In the genomic region with DNA sequence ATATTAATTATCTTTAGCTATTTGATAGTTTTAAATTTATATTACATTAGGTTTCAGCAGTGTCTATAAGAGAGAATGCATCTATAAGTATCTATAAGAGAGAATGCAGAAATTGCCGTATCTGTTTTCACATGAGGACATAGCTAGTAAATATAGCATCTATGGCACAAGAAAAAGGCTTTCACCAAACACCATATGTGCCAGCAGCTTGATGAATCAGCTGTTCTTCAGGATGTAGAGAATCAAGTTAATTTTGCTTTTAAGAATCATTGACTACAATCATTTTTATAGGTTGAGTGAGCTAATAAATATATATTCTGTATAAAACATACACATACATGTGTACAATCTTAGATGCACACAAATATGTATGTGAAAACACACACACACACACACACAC, we compare ENCODE assay signal across 24 mouse cellular contexts.
DNase-seq lines count a peak whose midpoint lies in the region; ATAC-seq lines count a peak whose summit lies in the region.
"Had no signal": no experiment of that assay in that cellular context is flagged by ENCODE, and none has a peak within 500 bp of the region (broad histone marks: within the 10 kb centered on the region; RNA-seq: fewer than 3 reads in every experiment).

No protein-coding gene starts in this region.

- no peak overlapping the region for H3K9ac ChIP-seq in forebrain, embryonic 14.5 days (ENCODE audit: low read length)
- H3K9ac ChIP-seq in forebrain, embryonic 16.5 days (replicated peaks; ENCODE audit: low read depth, low read length), result no peak overlapping the region
- H3K9ac ChIP-seq: embryonic facial prominence, embryonic 13.5 days; forebrain, embryonic 13.5 days; hindbrain, embryonic 12.5 days; hindbrain, embryonic 15.5 days had no signal

- no peak overlapping the region for H3K4me3 ChIP-seq in forebrain, embryonic 14.5 days (ENCODE audit: low read depth, low read length)
- H3K4me3 ChIP-seq in forebrain, embryonic 16.5 days (replicated peaks; ENCODE audit: low read length), result no peak overlapping the region
- H3K4me3 ChIP-seq: embryonic facial prominence, embryonic 10.5 days; embryonic facial prominence, embryonic 13.5 days; erythroblast, embryonic 14.5 days; forebrain, embryonic 13.5 days; hindbrain, embryonic 12.5 days; hindbrain, embryonic 15.5 days had no signal

- H3K4me2 ChIP-seq in forebrain, embryonic 14.5 days (ENCODE audit: low read length), result no peak overlapping the region
- H3K4me2 ChIP-seq in forebrain, embryonic 16.5 days (ENCODE audit: low read length), result no peak overlapping the region
- H3K4me2 ChIP-seq: embryonic facial prominence, embryonic 13.5 days; forebrain, embryonic 13.5 days; heart, embryonic 11.5 days; hindbrain, embryonic 12.5 days; hindbrain, embryonic 15.5 days had no signal

- 67% methylated on average over 1 of the region's 1 CpGs for WGBS in forebrain, embryonic 14.5 days
- 68% methylated on average over 1 of the region's 1 CpGs for WGBS in forebrain, embryonic 16.5 days

- H3K9me3 ChIP-seq in forebrain, embryonic 14.5 days (replicated peaks; ENCODE audit: control insufficient read depth, low read length), result no peaks in the 10 kb centered on the region
- H3K9me3 ChIP-seq in forebrain, embryonic 16.5 days (ENCODE audit: control insufficient read depth, low read length), result no peaks in the 10 kb centered on the region
- H3K9me3 ChIP-seq: embryonic facial prominence, embryonic 10.5 days; embryonic facial prominence, embryonic 13.5 days; forebrain, embryonic 13.5 days; hindbrain, embryonic 12.5 days; hindbrain, embryonic 15.5 days had no signal

- H3K27ac ChIP-seq in forebrain, embryonic 14.5 days (ENCODE audit: low read depth, low read length), result no peak overlapping the region
- no peak overlapping the region for H3K27ac ChIP-seq in forebrain, embryonic 16.5 days (ENCODE audit: low read length)
- H3K27ac ChIP-seq: embryonic facial prominence, embryonic 10.5 days; embryonic facial prominence, embryonic 13.5 days; forebrain, embryonic 13.5 days; hindbrain, embryonic 12.5 days; hindbrain, embryonic 15.5 days had no signal

- peak; percentile 49 for DNase-seq in forebrain, embryonic 14.5 days (ENCODE audit: low spot score)
- peak; percentile 5 to 67 for DNase-seq in layer of hippocampus, adult 18-20 months (ENCODE audit: low spot score in 2 of 2)
- DNase-seq in layer of hippocampus, adult 9-10 months (ENCODE audit: low spot score), result no peak
- peak; percentile 21 for DNase-seq in layer of hippocampus, adult 9-11 months
- no peak for DNase-seq in gastrocnemius, postnatal 36 days
- DNase-seq in spleen, postnatal 4 days (ENCODE audit: low spot score in 2 of 2), result no peak
- DNase-seq: adrenal gland, postnatal 10 days; adrenal gland, postnatal 36 days; cerebellum, adult 11-12 months; cerebellum, adult 8-10 months; cerebellum, postnatal 10 days; cerebellum, postnatal 36 days; embryo, embryonic 11 days; gastrocnemius, postnatal 10 days; heart, adult 11 months had no signal

- no peak for ATAC-seq in forebrain, embryonic 14.5 days
- ATAC-seq in forebrain, embryonic 16.5 days, result no peak
- ATAC-seq: forebrain, embryonic 13.5 days; Patski had no signal

- intact Hi-C loops in gastrocnemius, postnatal 36 days (cut with DNase I), result no loop called here

- no peaks in the 10 kb centered on the region for H3K27me3 ChIP-seq in forebrain, embryonic 14.5 days (replicated peaks; ENCODE audit: control insufficient read depth, insufficient read depth, low read length)
- no peaks in the 10 kb centered on the region for H3K27me3 ChIP-seq in forebrain, embryonic 16.5 days (replicated peaks; ENCODE audit: control insufficient read depth, insufficient read depth, low read length)
- H3K27me3 ChIP-seq: embryonic facial prominence, embryonic 13.5 days; forebrain, embryonic 13.5 days; hindbrain, embryonic 12.5 days; hindbrain, embryonic 15.5 days; Patski had no signal

- no peaks in the 10 kb centered on the region for H3K4me1 ChIP-seq in forebrain, embryonic 14.5 days (ENCODE audit: control insufficient read depth, insufficient read depth, low read length)
- H3K4me1 ChIP-seq in forebrain, embryonic 16.5 days (replicated peaks; ENCODE audit: control insufficient read depth, insufficient read depth, low read length), result no peaks in the 10 kb centered on the region
- H3K4me1 ChIP-seq: embryonic facial prominence, embryonic 10.5 days; embryonic facial prominence, embryonic 13.5 days; forebrain, embryonic 13.5 days; hindbrain, embryonic 12.5 days; hindbrain, embryonic 15.5 days had no signal

- no peaks in the 10 kb centered on the region for H3K36me3 ChIP-seq in forebrain, embryonic 14.5 days (ENCODE audit: control insufficient read depth, insufficient read depth, low read length)
- H3K36me3 ChIP-seq in forebrain, embryonic 16.5 days (ENCODE audit: control insufficient read depth, insufficient read depth), result no peaks in the 10 kb centered on the region
- H3K36me3 ChIP-seq: embryonic facial prominence, embryonic 10.5 days; embryonic facial prominence, embryonic 13.5 days; hindbrain, embryonic 12.5 days; hindbrain, embryonic 15.5 days had no signal

Comparison
In these comparisons a context has a peak if more than half of its experiments do, and no peak if none do; other contexts are left out.
1. DNase-seq: peak in forebrain, embryonic 14.5 days (single experiment), layer of hippocampus, adult 18-20 months (2 of 2) and layer of hippocampus, adult 9-11 months (single experiment); none in layer of hippocampus, adult 9-10 months (single experiment), gastrocnemius, postnatal 36 days (0 of 2) and spleen, postnatal 4 days (0 of 2).